Mouse (Mus musculus) bone marrow, adult 2 months (tissue): ENCODE results near the gene AC124502.3.

ENCODE experiments used
- CTCF ChIP-seq: fragments of 200-500 bp; IDR thresholded peaks from 2 replicates; pipeline ENCODE4 v1.5.1; 2011; ENCODE audit warnings: low read length, control low read depth; ENCODE audit not compliant: control insufficient read depth, insufficient read depth
- POLR2A ChIP-seq: fragments of 200-500 bp; IDR thresholded peaks from 2 replicates; pipeline ENCODE4 v1.6.1; 2011; ENCODE audit warnings: low read depth, mild to moderate bottlenecking, control low read depth, low read length, borderline replicate concordance; ENCODE audit not compliant: control insufficient read depth

- TF ChIP-seq CTCF: no peak
- no peak for TF ChIP-seq POLR2A
These were observed 6.0 kb upstream of the AC124502.3 start for GRCm38 (mm10) chr19:5032686-5033085.
